Mouse (Mus musculus) heart, embryonic 10.5 days (tissue): ENCODE measurements around the gene Tsks. TPM values are rescaled to one million over a fixed set of nuclear protein-coding genes. Genes with fewer than 3 reads are reported as not detected.
A peak's percentile ranks its signal among the peaks of the same experiment; 100 is the strongest.

Experiments
- DNase-seq: peaks from one replicate; pipeline ENCODE4 v3.0.0-alpha.2; 2017; ENCODE audit warnings: low spot score
- H3K27ac ChIP-seq: fragments of 300-500 bp; sonication (generic); 2 replicates; pipeline ENCODE4 v1.5.1; 2016; ENCODE audit warnings: mild to moderate bottlenecking
- H3K27me3 ChIP-seq: fragments of 300-500 bp; sonication (generic); 2 replicates; pipeline ENCODE4 v1.6.1; 2016; ENCODE audit warnings: mild to moderate bottlenecking; ENCODE audit not compliant: poor library complexity, insufficient read depth, severe bottlenecking
- H3K36me3 ChIP-seq: fragments of 300-500 bp; sonication (generic); 2 replicates; pipeline ENCODE4 v1.6.1; 2016; ENCODE audit warnings: mild to moderate bottlenecking, moderate library complexity
- H3K4me1 ChIP-seq: fragments of 300-500 bp; sonication (generic); 2 replicates; pipeline ENCODE4 v1.6.1; 2016; ENCODE audit warnings: mild to moderate bottlenecking
- H3K4me3 ChIP-seq: fragments of 300-500 bp; sonication (generic); 2 replicates; pipeline ENCODE4 v1.5.1; 2016; ENCODE audit warnings: mild to moderate bottlenecking, moderate library complexity
- H3K9me3 ChIP-seq: fragments of 300-500 bp; sonication (generic); 2 replicates; pipeline ENCODE4 v1.6.1; 2016; ENCODE audit warnings: mild to moderate bottlenecking, moderate library complexity
- WGBS: fragments of 180-500 bp; shearing (Covaris S2); methylation state at CpG from one replicate; pipeline ENCODE4 v1.1.7; 2016; 5-methylcytosine and 5-hydroxymethylcytosine counted together
- polyA plus RNA-seq: library from polyadenylated mRNA; unstranded; fragments of >200 nt; fragmentation: Nextera tagmentation; extraction: Ambion mirVana; gene quantifications from 2 replicates; pipeline ENCODE4 v1.2.1, GENCODE M21; 2016

Gene Tsks
- polyA plus RNA-seq, 1 experiment from 2014 or later = 0.25 TPM

DNA sequence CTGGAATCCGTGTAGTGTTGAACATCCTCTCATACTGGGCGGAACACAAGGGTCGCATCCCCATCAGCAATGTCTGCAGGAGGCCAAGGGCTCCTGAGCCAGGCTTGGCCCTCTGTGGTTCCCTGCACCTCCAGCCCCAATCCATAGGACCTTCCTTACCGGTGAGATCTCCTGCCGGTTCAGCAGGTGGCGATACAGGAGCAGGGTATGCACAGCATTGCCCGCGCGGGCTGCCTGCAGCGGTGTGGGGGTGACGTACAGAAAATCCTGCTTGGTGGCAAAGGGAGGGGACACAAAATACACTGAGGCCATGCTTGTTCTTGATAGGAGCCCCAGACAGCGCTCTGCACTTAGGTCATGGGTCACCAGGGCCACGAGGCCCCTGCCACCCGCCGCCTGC lies 23.6 kb downstream of the Tsks start:
- H3K27ac ChIP-seq = no peak overlapping the region
- H3K4me3 ChIP-seq = no peak overlapping the region
- H3K27me3 ChIP-seq = no peaks in the 10 kb centered on the region
- H3K4me1 ChIP-seq = peaks cover 21% of the 10 kb centered on the region
- H3K36me3 ChIP-seq = peaks cover 38% of the 10 kb centered on the region; the same call in 1 of the 2 replicates
- DNase-seq = no peak
- no peaks in the 10 kb centered on the region for H3K9me3 ChIP-seq
- WGBS = 62% methylated on average over 15 of the region's 15 CpGs

- H3K4me3 ChIP-seq = peak overlapping the region; percentile 71
- peaks cover 14% of the 10 kb centered on the region for H3K36me3 ChIP-seq
- H3K27ac ChIP-seq = peak overlapping the region; percentile 89
- peak; percentile 97 for DNase-seq
- WGBS = under 1% methylated on average over 36 of the region's 36 CpGs
- H3K4me1 ChIP-seq = peaks cover 33% of the 10 kb centered on the region
- H3K27me3 ChIP-seq = no peaks in the 10 kb centered on the region
- H3K9me3 ChIP-seq = no peaks in the 10 kb centered on the region
Observed at GRCm38 (mm10) chr7:44970231-44970691, 27.3 kb downstream of the Tsks start.

DNA sequence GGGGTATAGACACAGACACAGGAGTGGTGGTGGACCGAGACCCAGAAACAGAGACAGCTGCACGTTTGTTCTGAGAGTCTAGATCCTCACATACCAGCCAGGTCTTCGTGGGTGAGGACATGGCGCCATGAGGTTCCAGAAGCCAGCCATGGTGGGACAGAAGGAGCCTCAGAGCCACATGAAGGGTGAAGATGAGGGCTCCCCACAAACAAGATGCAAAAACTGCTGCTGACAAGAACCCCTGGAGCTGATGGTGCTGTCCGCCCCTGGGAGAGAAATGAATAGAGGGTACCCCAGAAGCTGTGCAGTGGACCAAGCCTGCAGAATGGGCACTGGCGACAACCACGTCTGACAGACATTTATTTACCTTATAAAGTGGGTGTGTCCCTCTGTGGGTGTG lies 28.1 kb downstream of the Tsks start:
- H3K36me3 ChIP-seq = peaks cover 16% of the 10 kb centered on the region
- H3K4me1 ChIP-seq = peaks cover 36% of the 10 kb centered on the region
- H3K9me3 ChIP-seq = no peaks in the 10 kb centered on the region
- 76% methylated on average over 7 of the region's 7 CpGs for WGBS
- no peak for DNase-seq
- H3K4me3 ChIP-seq = peak overlapping the region; percentile 71
- H3K27ac ChIP-seq = peak overlapping the region; percentile 89
- H3K27me3 ChIP-seq = no peaks in the 10 kb centered on the region

DNA sequence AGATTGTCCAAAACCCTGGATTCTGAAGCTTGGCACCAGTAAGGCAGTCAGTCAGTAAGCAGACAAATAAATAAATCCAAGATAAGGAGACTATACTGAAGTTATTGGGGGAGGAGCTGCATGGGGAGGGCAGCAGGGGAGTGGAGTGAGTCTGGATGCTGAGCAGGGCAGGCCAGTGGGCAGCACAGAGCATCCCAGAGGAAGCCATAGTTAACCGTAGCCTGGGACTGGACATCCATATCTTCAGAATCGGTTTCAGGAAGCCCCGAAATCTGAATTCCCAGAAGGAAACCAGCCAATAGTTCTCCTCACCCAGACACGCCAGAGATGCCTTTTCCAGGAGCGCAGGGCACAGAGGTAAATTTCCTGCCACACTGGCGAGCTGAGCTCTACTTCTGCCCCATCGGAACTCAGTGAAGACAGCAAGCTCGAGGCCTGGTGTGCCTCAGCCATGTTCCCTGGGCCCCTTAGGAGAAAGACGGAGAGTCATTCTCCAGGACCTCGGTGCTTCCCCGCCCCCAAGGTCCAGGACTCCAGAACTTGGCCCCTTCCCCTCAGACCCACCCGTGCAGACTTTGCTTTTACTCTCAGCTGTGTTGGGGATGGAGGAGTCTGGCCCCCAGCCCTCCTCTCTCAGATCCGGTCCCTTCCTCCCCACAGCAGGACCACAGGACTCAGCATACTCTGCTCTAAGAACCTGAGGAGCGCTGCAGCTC lies 30.6 kb downstream of the Tsks start:
- 42% methylated on average over 14 of the region's 14 CpGs for WGBS
- Histone ChIP-seq H3K9me3 (no peaks in the 10 kb centered on the region), H3K27me3 (no peaks in the 10 kb centered on the region), H3K4me3 (peak overlapping the region; percentile 53), H3K4me1 (peaks cover 40% of the 10 kb centered on the region), H3K27ac (peak overlapping the region; percentile 62), H3K36me3 (peaks cover 35% of the 10 kb centered on the region)
- DNase-seq = no peak

DNA sequence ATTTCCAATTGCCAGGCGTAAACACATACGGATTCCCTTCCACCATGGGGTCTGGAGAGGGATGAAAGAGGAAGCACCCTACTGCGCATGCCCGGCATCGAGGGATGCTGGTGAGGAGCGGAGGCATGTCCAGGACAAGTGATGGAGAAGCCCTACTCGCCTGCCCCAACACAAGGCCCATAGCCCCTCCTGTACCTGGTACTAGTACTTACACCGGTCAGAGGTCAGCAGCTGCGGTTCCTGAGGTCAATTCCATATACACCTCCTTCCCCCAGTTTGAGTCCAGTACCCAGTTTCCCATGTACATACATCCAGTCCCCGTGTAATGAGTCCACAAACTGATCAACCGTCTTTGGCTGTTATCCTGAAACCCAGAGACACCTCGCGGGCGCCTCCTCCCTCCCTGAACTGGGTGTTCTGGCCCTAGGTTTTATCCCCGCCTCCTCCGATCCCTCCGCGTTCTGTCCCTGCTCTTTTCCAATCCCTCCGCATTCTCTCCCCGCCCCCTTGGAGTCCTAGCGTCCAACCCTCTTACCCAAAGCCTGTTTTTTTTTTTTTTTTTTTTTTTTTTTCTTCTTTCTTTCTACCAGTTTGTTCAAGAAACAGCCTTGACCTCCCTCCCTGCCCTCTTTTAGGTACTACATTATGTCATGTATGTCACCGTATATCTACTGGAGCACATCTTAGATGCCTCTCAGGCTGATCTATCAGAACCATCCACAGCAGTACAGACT lies 31.5 kb downstream of the Tsks start, which contains the start of gene Cpt1c:
TSS of gene Cpt1c (minus strand) at position 469 of the 734 bp plus-strand sequence.
- Histone ChIP-seq H3K4me3 (peak within 1 kb of the TSS; percentile 53), H3K4me1 (peaks cover 39% of the 10 kb centered on the region), H3K27ac (peak within 1 kb of the TSS; percentile 62), H3K9me3 (no peaks in the 10 kb centered on the region), H3K27me3 (no peaks in the 10 kb centered on the region), H3K36me3 (peaks cover 44% of the 10 kb centered on the region)
- WGBS = 5% methylated on average over 22 of the region's 22 CpGs
- peak; percentile 88 for DNase-seq

GRCm38 (mm10) chr7:44975117-44975419 lies 32.1 kb downstream of the Tsks start:
- Histone ChIP-seq H3K4me1 (peaks cover 34% of the 10 kb centered on the region), H3K27ac (0 out of 2 replicates have a peak overlapping the region, but pooled peaks have one; percentile 6), H3K27me3 (no peaks in the 10 kb centered on the region), H3K36me3 (peaks cover 49% of the 10 kb centered on the region), H3K4me3 (peak overlapping the region; percentile 8; the same call in 1 of the 2 replicates), H3K9me3 (no peaks in the 10 kb centered on the region)
- WGBS = 30% methylated on average over 6 of the region's 6 CpGs
- DNase-seq = no peak

DNA sequence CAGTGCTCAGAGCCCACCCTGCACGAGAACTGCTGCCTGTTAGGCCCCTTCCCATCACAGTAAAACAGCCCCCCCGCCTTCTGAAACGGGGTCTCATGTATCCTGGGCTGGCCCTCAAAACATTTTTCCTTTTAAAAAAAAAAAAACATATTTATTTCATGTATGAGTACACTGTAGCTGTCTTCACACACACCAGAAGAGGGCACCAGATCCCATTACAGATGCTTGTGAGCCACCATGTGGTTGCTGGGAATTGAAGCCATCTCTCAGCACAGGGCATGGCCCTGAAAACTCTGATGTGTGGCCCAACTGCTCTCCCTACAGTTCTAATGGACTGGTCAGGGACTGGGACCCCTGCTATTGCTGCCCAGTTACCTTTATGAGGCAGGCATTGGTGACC lies 35.3 kb downstream of the Tsks start:
- H3K4me3 ChIP-seq = no peak overlapping the region
- DNase-seq = no peak
- no peak overlapping the region for H3K27ac ChIP-seq
- WGBS = 93% methylated on average over 3 of the region's 3 CpGs
- H3K27me3 ChIP-seq = no peaks in the 10 kb centered on the region
- peaks cover 20% of the 10 kb centered on the region for H3K4me1 ChIP-seq
- peaks cover 78% of the 10 kb centered on the region for H3K36me3 ChIP-seq
- no peaks in the 10 kb centered on the region for H3K9me3 ChIP-seq

DNA sequence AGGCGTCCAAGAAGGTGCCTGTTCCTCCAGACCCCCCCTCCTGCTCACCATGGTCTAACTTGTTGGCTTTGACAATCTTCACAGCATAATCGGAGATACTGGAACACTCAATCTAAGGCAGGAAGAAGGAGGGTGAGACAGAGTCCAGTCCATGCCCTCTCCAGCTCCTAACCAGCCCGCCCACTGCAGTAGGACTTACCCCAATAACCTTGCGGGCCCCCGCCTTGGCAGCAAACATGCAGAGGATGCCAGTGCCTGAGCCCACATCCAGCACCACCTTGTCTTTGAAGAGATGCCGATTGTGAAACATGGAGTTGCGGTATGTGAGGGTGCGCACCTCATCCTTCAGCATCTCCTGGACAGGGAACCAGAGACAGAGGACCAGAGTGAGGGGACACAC lies 38.5 kb downstream of the Tsks start:
- Histone ChIP-seq H3K36me3 (peaks cover 74% of the 10 kb centered on the region), H3K27ac (no peak overlapping the region), H3K9me3 (no peaks in the 10 kb centered on the region), H3K4me3 (no peak overlapping the region), H3K27me3 (no peaks in the 10 kb centered on the region), H3K4me1 (peaks cover 25% of the 10 kb centered on the region)
- no peak for DNase-seq
- WGBS = 96% methylated on average over 8 of the region's 8 CpGs

DNA sequence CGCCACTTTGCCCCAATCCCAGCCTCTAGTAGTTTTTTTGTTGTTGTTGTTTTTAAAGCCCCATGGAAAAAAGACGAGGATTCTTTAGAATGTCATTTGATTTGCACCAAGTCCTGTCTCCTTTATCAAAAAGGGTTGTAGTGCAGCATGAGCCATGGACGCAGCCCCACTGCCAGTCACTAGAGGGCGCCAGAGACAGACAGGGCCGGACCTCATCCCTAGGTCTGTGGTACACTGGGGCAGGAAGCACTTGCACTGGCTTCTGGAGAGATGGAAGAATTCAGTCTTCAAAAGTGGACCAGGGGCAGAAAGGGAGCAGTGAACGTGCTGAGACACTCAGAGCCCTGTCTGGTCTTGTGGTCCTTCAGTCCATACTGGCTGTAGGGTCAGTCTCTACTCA lies 40.1 kb downstream of the Tsks start:
- DNase-seq = peak; percentile 91
- H3K4me1 ChIP-seq = peaks cover 26% of the 10 kb centered on the region
- no peaks in the 10 kb centered on the region for H3K27me3 ChIP-seq
- no peak overlapping the region for H3K27ac ChIP-seq
- no peaks in the 10 kb centered on the region for H3K9me3 ChIP-seq
- 41% methylated on average over 6 of the region's 6 CpGs for WGBS
- no peak overlapping the region for H3K4me3 ChIP-seq
- peaks cover 59% of the 10 kb centered on the region for H3K36me3 ChIP-seq

GRCm38 (mm10) chr7:44983944-44984832 lies 41.2 kb downstream of the Tsks start:
- 0 out of 2 replicates have a peak overlapping the region, but pooled peaks have one; percentile 8 for H3K27ac ChIP-seq
- H3K4me1 ChIP-seq = peaks cover 33% of the 10 kb centered on the region
- H3K27me3 ChIP-seq = no peaks in the 10 kb centered on the region
- H3K4me3 ChIP-seq = peak overlapping the region; percentile 95
- DNase-seq = no peak
- 76% methylated on average over 7 of the region's 7 CpGs for WGBS
- H3K9me3 ChIP-seq = no peaks in the 10 kb centered on the region
- H3K36me3 ChIP-seq = peaks cover 53% of the 10 kb centered on the region

GRCm38 (mm10) chr7:44984833-44985164 lies 41.8 kb downstream of the Tsks start:
- 49% methylated on average over 3 of the region's 3 CpGs for WGBS
- no peak for DNase-seq
- peaks cover 53% of the 10 kb centered on the region for H3K36me3 ChIP-seq

GRCm38 (mm10) chr7:44985595-44986191 lies 42.7 kb downstream of the Tsks start:
- peak; percentile 94 for DNase-seq
- Histone ChIP-seq H3K4me3 (peak overlapping the region; percentile 95), H3K36me3 (peaks cover 53% of the 10 kb centered on the region), H3K4me1 (peaks cover 34% of the 10 kb centered on the region), H3K27me3 (no peaks in the 10 kb centered on the region), H3K27ac (peak overlapping the region; percentile 99), H3K9me3 (no peaks in the 10 kb centered on the region)
- under 1% methylated on average over 41 of the region's 45 CpGs for WGBS

More at GRCm38 (mm10) chr7:44984833-44985164, 41.8 kb downstream of the Tsks start:
- Histone ChIP-seq H3K4me3 (peak overlapping the region; percentile 95), H3K27ac (0 out of 2 replicates have a peak overlapping the region, but pooled peaks have one; percentile 99), H3K9me3 (no peaks in the 10 kb centered on the region), H3K27me3 (no peaks in the 10 kb centered on the region), H3K4me1 (peaks cover 34% of the 10 kb centered on the region)
